Mouse (Mus musculus): Measurements from ENCODE around the gene 4933407L21Rik. TPM values are rescaled to one million over a fixed set of nuclear protein-coding genes. Genes with fewer than 3 reads are reported as not detected.

Gene 4933407L21Rik
- 0.02 TPM in 1 of 2 replicates, not detected in the other for polyA plus RNA-seq (2012)

GRCm38 (mm10) chr1:85928057-85928687 lies at the start of gene 4933407L21Rik:
Gene 4933407L21Rik (plus strand): TSS chr1:85928483.

DNA sequence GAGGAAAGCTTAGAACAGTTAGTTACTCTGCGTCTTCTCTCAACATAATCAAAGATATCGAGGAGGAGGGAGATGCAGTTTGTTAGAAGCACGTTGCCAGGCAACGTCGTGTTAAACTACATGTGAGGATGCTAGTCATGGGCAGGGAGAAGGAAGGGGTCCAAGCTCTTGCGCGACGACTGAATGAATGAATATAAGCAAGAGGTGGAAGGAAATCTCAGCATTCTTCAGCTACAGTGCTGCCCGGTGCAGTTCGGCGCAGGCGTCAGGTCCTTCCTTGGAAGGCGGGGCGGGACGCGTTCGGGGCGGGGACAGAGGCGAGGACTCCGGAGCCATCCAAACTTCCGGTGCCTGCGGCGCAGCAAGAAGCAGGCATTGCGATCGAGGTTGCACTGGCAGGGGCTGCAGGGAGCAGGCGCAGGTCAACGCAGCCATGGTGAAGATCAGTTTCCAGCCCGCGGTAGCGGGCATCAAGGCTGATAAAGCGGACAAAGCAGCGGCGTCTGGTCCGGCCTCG lies 34.0 kb upstream of the 4933407L21Rik start, which contains the start of gene Itm2c:
Itm2c (plus strand) TSS at position 51 of the 517 bp plus-strand sequence.

DNA sequence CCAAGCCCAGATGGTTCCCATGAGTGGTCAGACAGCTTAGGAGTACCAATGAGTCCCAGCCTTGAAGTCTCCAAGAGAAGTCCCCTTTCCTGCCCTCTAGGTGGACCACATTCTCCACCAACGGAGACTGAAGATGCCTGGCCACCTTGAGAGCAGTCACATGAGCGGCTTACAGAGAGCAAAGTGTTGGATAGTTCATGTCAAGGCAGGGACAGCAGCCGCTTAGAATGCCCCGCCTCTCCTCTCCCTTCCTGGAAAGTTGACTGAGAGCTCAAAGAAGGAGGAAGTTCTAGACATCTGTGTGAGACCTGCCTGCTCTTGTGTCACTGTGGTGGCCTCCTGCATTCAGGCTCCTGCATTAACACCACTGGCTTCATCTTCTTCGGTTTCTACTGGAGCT lies 32.6 kb downstream of the 4933407L21Rik start, which contains the start of gene Gpr55:
Gpr55 (minus strand) TSS at position 135 of the 400 bp plus-strand sequence.

Other genes with a start within 250 kb of the 4933407L21Rik start
- 17.2 and 19.8 TPM in 2 replicates for gene A630001G21Rik, start 149.8 kb upstream of the 4933407L21Rik start, polyA plus RNA-seq (2012)
- gene Cab39, start 135.0 kb upstream of the 4933407L21Rik start, polyA plus RNA-seq (2012) = 32.6 and 43.8 TPM in 2 replicates
- gene Itm2c, start 34.2 kb upstream of the 4933407L21Rik start, polyA plus RNA-seq (2012) = 99.1 and 113 TPM in 2 replicates
- gene Gpr55, start 32.5 kb downstream of the 4933407L21Rik start, polyA plus RNA-seq (2012) = 0.04 TPM in 1 of 2 replicates, not detected in the other
- gene Spata3, start 88.3 kb downstream of the 4933407L21Rik start, polyA plus RNA-seq (2012) = not detected in 2 replicates
- gene 2810459M11Rik, start 117.4 kb downstream of the 4933407L21Rik start, polyA plus RNA-seq (2012) = 0.08 and 0.16 TPM in 2 replicates
- 21.1 and 25.8 TPM in 2 replicates for gene Psmd1, start 135.9 kb downstream of the 4933407L21Rik start, polyA plus RNA-seq (2012)
- gene Htr2b, start 183.5 kb downstream of the 4933407L21Rik start, polyA plus RNA-seq (2012) = not detected in 2 replicates
- gene Gm21972, start 205.2 kb downstream of the 4933407L21Rik start, polyA plus RNA-seq (2012) = 4.1 and 5.6 TPM in 2 replicates
- 2.4 and 3.1 TPM in 2 replicates for gene Armc9, start 226.3 kb downstream of the 4933407L21Rik start, polyA plus RNA-seq (2012)

Data from megakaryocyte-erythroid progenitor cell, adult 5 weeks (primary cell).